Mouse (Mus musculus): ENCODE measurements around the gene Cpxm1. TPM values are rescaled to one million over a fixed set of nuclear protein-coding genes. Genes with fewer than 3 reads are reported as not detected.

The Cpxm1 gene
- total RNA-seq (2023), result under 1 TPM; 0.52 to 0.81 TPM

GRCm38 (mm10) chr2:130397186-130397985 is at the start of gene Cpxm1:
Gene Cpxm1, minus strand, starts transcription at chr2:130397574.

GRCm38 (mm10) chr2:130424126-130424853 is 26.9 kb upstream of the Cpxm1 start, which contains the start of the genes Vps16 and Pced1a:
Gene Vps16, plus strand, starts transcription at chr2:130424339.
Gene Pced1a, minus strand, starts transcription at chr2:130424701.

GRCm38 (mm10) chr2:130406178-130406577 is 8.8 kb upstream of the Cpxm1 start, which contains the start of gene Tmem239:
Gene Tmem239, plus strand, starts transcription at chr2:130406478.

DNA sequence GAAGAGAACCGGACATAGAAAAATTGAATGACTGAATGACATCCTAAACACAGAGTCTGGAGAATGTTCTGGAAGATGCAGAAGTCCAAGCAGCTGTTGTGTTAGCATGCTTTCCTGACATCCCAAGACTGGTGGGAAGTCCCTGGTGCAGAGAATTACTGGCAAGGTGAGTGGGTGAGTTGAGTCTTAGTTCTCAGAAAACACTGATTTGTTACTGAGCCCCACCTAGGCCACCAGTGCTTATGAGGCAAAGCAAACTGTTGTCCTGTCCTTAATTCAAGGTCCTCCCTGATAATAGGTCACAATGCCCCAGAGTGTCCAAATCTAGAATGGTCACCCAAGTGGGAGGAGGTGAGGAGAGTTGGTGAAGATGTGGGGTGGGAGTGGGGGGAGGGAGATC is 7.6 kb upstream of the Cpxm1 start, which contains the start of the genes Gm28372 and 1700020A23Rik:
Gm28372 (plus strand) TSS at position 301 of the 400 bp plus-strand sequence.
1700020A23Rik (plus strand) TSS at position 321 of the 400 bp plus-strand sequence.

Other genes starting within 250 kb of the Cpxm1 start
- 100 to 1,000 TPM; 235 to 252 TPM for gene Snrpb, start 218.2 kb downstream of the Cpxm1 start, total RNA-seq (2023)
- not detected for gene Tmc2, start 202.4 kb downstream of the Cpxm1 start, total RNA-seq (2023)
- gene Nop56, start 123.1 kb downstream of the Cpxm1 start, total RNA-seq (2023), result 100 to 1,000 TPM in 1 of 2 experiments, 10 to 100 TPM in 1; 91.3 to 108 TPM
- 100 to 1,000 TPM in 1 of 2 experiments, 10 to 100 TPM in 1; 88.3 to 111 TPM for gene Idh3b, start 113.0 kb downstream of the Cpxm1 start, total RNA-seq (2023)
- gene Ebf4, start 102.4 kb downstream of the Cpxm1 start, total RNA-seq (2023), result not detected
- not detected for gene Gm28372, start 7.7 kb upstream of the Cpxm1 start, total RNA-seq (2023)
- gene 1700020A23Rik, start 7.7 kb upstream of the Cpxm1 start, total RNA-seq (2023), result not detected
- not detected for gene Tmem239, start 8.9 kb upstream of the Cpxm1 start, total RNA-seq (2023)
- gene Vps16, start 26.8 kb upstream of the Cpxm1 start, total RNA-seq (2023), result 100 to 1,000 TPM in 1 of 2 experiments, 10 to 100 TPM in 1; 92.6 to 114 TPM
- gene Pced1a, start 27.1 kb upstream of the Cpxm1 start, total RNA-seq (2023), result 10 to 100 TPM; 32.7 to 35.1 TPM
- gene Ptpra, start 52.7 kb upstream of the Cpxm1 start, total RNA-seq (2023), result 100 to 1,000 TPM; 114 to 127 TPM
- gene Mrps26, start 166.2 kb upstream of the Cpxm1 start, total RNA-seq (2023), result 10 to 100 TPM; 26.0 to 32.2 TPM
- gene Oxt, start 178.6 kb upstream of the Cpxm1 start, total RNA-seq (2023), result not detected
- gene Avp, start 185.0 kb upstream of the Cpxm1 start, total RNA-seq (2023), result not detected
- 1 to 10 TPM; 4.6 to 5.7 TPM for gene Fastkd5, start 232.5 kb upstream of the Cpxm1 start, total RNA-seq (2023)
- gene Ubox5, start 232.5 kb upstream of the Cpxm1 start, total RNA-seq (2023), result 1 to 10 TPM; 4.0 to 4.6 TPM
- gene Lzts3, start 245.2 kb upstream of the Cpxm1 start, total RNA-seq (2023), result 1 to 10 TPM; 1.8 to 2.1 TPM